Comparison of ENCODE assay signal across 8 mouse cellular contexts in genomic region chr7:58398558-58399144, GRCm38 (mm10).
DNase-seq lines count a peak whose midpoint lies in the region; ATAC-seq lines count a peak whose summit lies in the region.

No protein-coding gene starts in this region.

- 0 out of 2 replicates have a peak, but pooled peaks have one; percentile 18 for ATAC-seq in heart, embryonic 16.5 days (replicated peaks; ENCODE audit: extremely low read depth, insufficient read depth, low FRiP score)
- peak; percentile 47 for ATAC-seq in forebrain, embryonic 15.5 days (replicated peaks)
- no peak for ATAC-seq in liver, embryonic 16.5 days (ENCODE audit: low read depth)
- ATAC-seq in erythroid progenitor cell, adult 5-6 weeks (replicated peaks; ENCODE audit: low FRiP score, poor library complexity, severe bottlenecking), result no peak

- H3K9me3 ChIP-seq in heart, embryonic 16.5 days (replicated peaks; ENCODE audit: control insufficient read depth, low read length), result no peaks in the 10 kb centered on the region
- H3K9me3 ChIP-seq in forebrain, embryonic 15.5 days, result no peaks in the 10 kb centered on the region
- no peaks in the 10 kb centered on the region for H3K9me3 ChIP-seq in liver, embryonic 16.5 days (replicated peaks; ENCODE audit: control insufficient read depth, low read length)

- peak overlapping the region; percentile 82 for H3K4me3 ChIP-seq in heart, embryonic 16.5 days (ENCODE audit: low read length)
- H3K4me3 ChIP-seq in forebrain, embryonic 15.5 days, result peak overlapping the region; percentile 61
- H3K4me3 ChIP-seq in liver, embryonic 16.5 days (ENCODE audit: low read depth, low read length), result peak overlapping the region; percentile 69

- H3K36me3 ChIP-seq in heart, embryonic 16.5 days (ENCODE audit: control insufficient read depth, insufficient read depth), result no peaks in the 10 kb centered on the region
- no peaks in the 10 kb centered on the region for H3K36me3 ChIP-seq in forebrain, embryonic 15.5 days
- H3K36me3 ChIP-seq in liver, embryonic 16.5 days (ENCODE audit: control insufficient read depth, insufficient read depth), result no peaks in the 10 kb centered on the region

- DNase-seq in heart, adult 11 months, result no peak
- peak; percentile 10 for DNase-seq in R1 (ENCODE audit: low read depth, low spot score)
- peak; percentile 79 for DNase-seq in telencephalon, adult 2 months (ENCODE audit: low read depth, low spot score)
- no peak for DNase-seq in urinary bladder, postnatal 25 days (ENCODE audit: low spot score)

- no peaks in the 10 kb centered on the region for H3K27me3 ChIP-seq in heart, embryonic 16.5 days (ENCODE audit: control insufficient read depth, insufficient read depth, low read length)
- H3K27me3 ChIP-seq in forebrain, embryonic 15.5 days, result no peaks in the 10 kb centered on the region
- no peaks in the 10 kb centered on the region for H3K27me3 ChIP-seq in liver, embryonic 16.5 days (ENCODE audit: control insufficient read depth, insufficient read depth, low read depth, low read length)

- peak overlapping the region; percentile 81 for H3K9ac ChIP-seq in heart, embryonic 16.5 days (ENCODE audit: low read length)
- peak overlapping the region; percentile 82 for H3K9ac ChIP-seq in forebrain, embryonic 15.5 days (replicated peaks)
- peak overlapping the region; percentile 34 for H3K9ac ChIP-seq in liver, embryonic 16.5 days (ENCODE audit: low read depth, low read length)

- H3K4me2 ChIP-seq in heart, embryonic 16.5 days (ENCODE audit: low read depth, low read length), result peak overlapping the region; percentile 80
- peak overlapping the region; percentile 60 for H3K4me2 ChIP-seq in forebrain, embryonic 15.5 days (replicated peaks)
- peak overlapping the region; percentile 68 for H3K4me2 ChIP-seq in liver, embryonic 16.5 days (ENCODE audit: low read depth, low read length)

- H3K4me1 ChIP-seq in heart, embryonic 16.5 days (ENCODE audit: control insufficient read depth, insufficient read depth, low read length), result peaks cover 12% of the 10 kb centered on the region
- H3K4me1 ChIP-seq in forebrain, embryonic 15.5 days, result peaks cover 16% of the 10 kb centered on the region
- no peaks in the 10 kb centered on the region; the same call in 1 of the 2 replicates for H3K4me1 ChIP-seq in liver, embryonic 16.5 days (ENCODE audit: control insufficient read depth, low read depth, low read length)

- H3K27ac ChIP-seq in heart, embryonic 16.5 days (ENCODE audit: low read length), result peak overlapping the region; percentile 95
- H3K27ac ChIP-seq in forebrain, embryonic 15.5 days (replicated peaks), result peak overlapping the region; percentile 99
- H3K27ac ChIP-seq in liver, embryonic 16.5 days (ENCODE audit: low read length), result no peak overlapping the region; the same call in 1 of the 2 replicates

- 2% methylated on average over 9 of the region's 9 CpGs for WGBS in heart, embryonic 16.5 days
- WGBS in forebrain, embryonic 15.5 days, result 1% methylated on average over 9 of the region's 9 CpGs
- 3% methylated on average over 9 of the region's 9 CpGs for WGBS in liver, embryonic 16.5 days (ENCODE audit: insufficient replicate concordance)

Comparison
In these comparisons a context has a peak if more than half of its experiments do, and no peak if none do; other contexts are left out.
1. ATAC-seq: peak in heart, embryonic 16.5 days (single experiment) and forebrain, embryonic 15.5 days (single experiment); none in liver, embryonic 16.5 days (single experiment) and erythroid progenitor cell, adult 5-6 weeks (single experiment).
2. DNase-seq: peak in R1 (single experiment) and telencephalon, adult 2 months (single experiment); none in heart, adult 11 months (single experiment) and urinary bladder, postnatal 25 days (single experiment).
3. Peak in every context shown above with its lines, with median percentiles within 50 percentile points of each other: H3K4me2 ChIP-seq, H3K4me3 ChIP-seq and H3K9ac ChIP-seq.